Mouse (Mus musculus) bone marrow macrophage, adult 2 months (primary cell): ENCODE data around the gene Itga9. TPM values are rescaled to one million over a fixed set of nuclear protein-coding genes. Genes with fewer than 3 reads are reported as not detected.

Experiments
- H3K27ac ChIP-seq: 2 replicates; pipeline ENCODE4 v1.5.1; 2012; ENCODE audit warnings: low read depth, low read length; ENCODE audit not compliant: insufficient read depth
- H3K4me1 ChIP-seq: 2 replicates; pipeline ENCODE4 v1.6.1; 2012; ENCODE audit warnings: low read length; ENCODE audit not compliant: control insufficient read depth, insufficient read depth
- H3K4me3 ChIP-seq: 2 replicates; pipeline ENCODE4 v1.5.1; 2012; ENCODE audit warnings: mild to moderate bottlenecking, low read length, moderate library complexity; ENCODE audit not compliant: insufficient read depth
- CTCF ChIP-seq: IDR thresholded peaks from 2 replicates; pipeline ENCODE4 v1.5.1; 2012; ENCODE audit warnings: low read depth, mild to moderate bottlenecking, low read length, moderate library complexity
- POLR2A ChIP-seq: IDR thresholded peaks from 2 replicates; pipeline ENCODE4 v1.6.1; 2012; ENCODE audit warnings: mild to moderate bottlenecking, low read depth, low read length, borderline replicate concordance
- polyA plus RNA-seq: library from polyadenylated mRNA; stranded (reverse); fragments of >200 nt; gene quantifications from 2 replicates; pipeline ENCODE4 v1.2.4, GENCODE M21; 2012; ENCODE audit not compliant: missing spikeins, insufficient read depth, insufficient read length

Itga9 gene
- polyA plus RNA-seq, 1 experiment = 5.3 TPM

DNA sequence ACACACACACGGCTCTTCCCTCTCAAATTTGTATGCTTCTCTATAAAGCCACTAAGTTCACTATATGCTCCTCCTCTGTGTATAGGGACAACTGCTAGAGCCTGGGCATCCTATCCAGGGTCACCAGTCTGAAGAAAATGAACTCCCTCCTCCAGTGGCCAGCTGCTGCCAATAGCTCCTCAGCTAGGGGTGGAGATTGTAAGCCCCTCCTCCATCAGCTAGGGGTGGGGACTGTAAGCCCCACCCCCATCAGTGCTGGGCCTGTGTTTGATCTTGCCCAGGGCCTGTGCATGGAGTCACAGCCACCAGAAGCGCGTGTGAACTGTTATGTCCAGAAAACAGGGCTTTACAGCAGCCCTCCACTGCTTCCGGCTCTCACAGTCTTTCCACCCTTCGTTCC lies 3.9 kb upstream of the Itga9 start:
- no peak for TF ChIP-seq CTCF
- TF ChIP-seq POLR2A = no peak
- Histone ChIP-seq H3K27ac (no peak overlapping the region), H3K4me1 (no peaks in the 10 kb centered on the region), H3K4me3 (no peak overlapping the region)

- peak overlapping the region; percentile 63 for H3K4me3 ChIP-seq
- no peak overlapping the region for H3K27ac ChIP-seq
These were observed 404 bp downstream of the Itga9 start for GRCm38 (mm10) chr9:118606817-118607371.

DNA sequence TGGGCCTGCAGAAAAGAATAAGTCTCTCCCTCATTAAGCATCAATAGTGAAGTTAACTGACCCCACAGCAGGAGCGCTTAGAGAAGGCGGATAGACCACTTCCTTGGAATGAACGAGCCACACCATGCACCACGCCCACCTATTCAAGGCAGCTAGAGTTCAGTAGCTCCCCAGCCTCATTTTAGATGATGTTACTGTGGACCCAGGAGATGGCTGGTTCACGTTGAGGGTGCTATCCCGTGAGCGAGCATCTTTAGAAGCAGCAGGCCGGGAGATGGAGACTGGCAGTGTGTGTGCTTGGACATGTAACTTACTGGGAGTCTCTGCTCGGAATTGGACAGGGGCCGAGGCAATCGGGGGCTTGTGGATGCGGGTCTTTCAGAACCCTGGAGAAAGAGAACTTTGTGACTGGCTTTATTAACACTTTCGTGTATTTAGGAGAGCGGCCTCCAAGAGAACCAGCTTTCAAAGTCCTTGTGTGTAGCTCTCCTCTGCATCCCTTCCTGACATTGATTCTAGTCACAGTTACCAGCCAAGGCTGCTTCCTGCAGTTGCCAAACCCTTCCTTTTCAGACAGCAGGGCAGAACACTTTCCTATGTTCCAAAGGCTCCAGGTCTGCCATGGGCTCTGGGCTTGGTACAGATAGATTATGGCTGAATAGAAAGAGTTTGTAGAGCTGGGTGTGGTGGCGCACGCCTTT lies 1.4 kb downstream of the Itga9 start:
- TF ChIP-seq POLR2A (no peak), CTCF (no peak)
- no peak overlapping the region for H3K27ac ChIP-seq
- no peak overlapping the region for H3K4me3 ChIP-seq
- peaks cover 10% of the 10 kb centered on the region for H3K4me1 ChIP-seq

More at GRCm38 (mm10) chr9:118606817-118607371, 404 bp downstream of the Itga9 start:
- TF ChIP-seq POLR2A = no peak
- TF ChIP-seq CTCF = no peak
- H3K4me1 ChIP-seq = peaks cover 9% of the 10 kb centered on the region

- no peak for TF ChIP-seq CTCF
- no peak for TF ChIP-seq POLR2A
- no peak overlapping the region for H3K27ac ChIP-seq
- no peak overlapping the region for H3K4me3 ChIP-seq
- peaks cover 10% of the 10 kb centered on the region for H3K4me1 ChIP-seq
These were observed 2.1 kb downstream of the Itga9 start for GRCm38 (mm10) chr9:118608556-118608955.

GRCm38 (mm10) chr9:118610060-118610459 lies 3.6 kb downstream of the Itga9 start:
- Histone ChIP-seq H3K4me3 (no peak overlapping the region), H3K27ac (no peak overlapping the region), H3K4me1 (peaks cover 10% of the 10 kb centered on the region)
- TF ChIP-seq POLR2A = no peak
- no peak for TF ChIP-seq CTCF

GRCm38 (mm10) chr9:118611111-118611541 lies 4.6 kb downstream of the Itga9 start:
- Histone ChIP-seq H3K4me1 (peaks cover 10% of the 10 kb centered on the region), H3K4me3 (peak overlapping the region; percentile 43), H3K27ac (peak overlapping the region; percentile 54)
- TF ChIP-seq CTCF (no peak), POLR2A (no peak)

- Histone ChIP-seq H3K4me3 (no peak overlapping the region), H3K27ac (no peak overlapping the region), H3K4me1 (peaks cover 10% of the 10 kb centered on the region)
- TF ChIP-seq POLR2A = no peak
- TF ChIP-seq CTCF = no peak
These were observed 5.6 kb downstream of the Itga9 start for GRCm38 (mm10) chr9:118611958-118612581.

GRCm38 (mm10) chr9:118617237-118617636 lies 10.7 kb downstream of the Itga9 start:
- TF ChIP-seq CTCF (no peak), POLR2A (no peak)
- Histone ChIP-seq H3K4me1 (peaks cover 5% of the 10 kb centered on the region; the same call in 1 of the 2 replicates), H3K27ac (no peak overlapping the region), H3K4me3 (no peak overlapping the region)

DNA sequence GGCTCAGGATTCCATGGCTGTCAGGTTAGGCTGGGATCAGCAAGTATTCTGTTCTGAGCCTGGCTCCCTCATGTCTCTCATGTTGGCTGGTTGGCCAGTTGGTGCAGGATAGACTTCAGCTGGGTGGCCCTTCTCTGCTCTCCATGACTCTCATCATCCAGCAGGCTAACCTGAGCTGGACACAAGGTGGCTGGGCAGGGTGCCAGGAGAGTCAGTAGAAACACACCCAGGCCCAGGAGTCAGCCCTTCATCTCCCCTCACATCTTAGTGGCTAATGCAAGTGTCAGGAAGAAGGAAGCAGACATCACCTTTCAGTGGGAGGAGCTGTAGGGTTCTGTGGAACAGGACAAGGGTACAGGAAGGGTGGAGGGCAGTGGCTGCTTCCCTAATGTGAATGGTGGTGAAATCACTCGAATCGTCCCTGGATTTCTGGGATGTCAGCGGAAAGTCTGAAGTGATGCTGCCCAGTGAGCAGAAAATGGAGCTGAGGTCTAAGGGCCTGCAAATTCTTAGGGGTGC lies 12.3 kb downstream of the Itga9 start:
- TF ChIP-seq POLR2A = no peak
- TF ChIP-seq CTCF = no peak
- Histone ChIP-seq H3K27ac (no peak overlapping the region), H3K4me1 (peaks cover 5% of the 10 kb centered on the region; the same call in 1 of the 2 replicates), H3K4me3 (no peak overlapping the region)

DNA sequence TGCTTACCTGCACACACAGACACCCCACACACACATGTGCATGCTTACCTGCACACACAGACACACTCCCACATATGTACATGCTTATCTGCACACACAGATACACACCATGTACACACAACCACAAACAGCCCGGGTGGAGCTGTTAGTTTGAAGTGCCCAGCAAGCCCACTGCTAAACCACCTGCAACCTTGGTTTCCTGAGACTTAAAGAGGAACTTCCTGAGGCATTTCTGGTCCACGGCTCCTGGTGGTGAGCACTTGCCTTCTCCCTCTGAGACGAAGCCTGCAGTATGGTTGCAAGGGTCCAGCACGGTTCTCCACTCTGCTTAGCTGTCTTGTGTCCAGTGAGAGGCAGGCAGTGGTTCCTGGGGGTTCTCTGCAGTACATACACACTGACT lies 14.3 kb downstream of the Itga9 start:
- Histone ChIP-seq H3K27ac (no peak overlapping the region), H3K4me1 (peaks cover 5% of the 10 kb centered on the region; the same call in 1 of the 2 replicates), H3K4me3 (no peak overlapping the region)
- no peak for TF ChIP-seq CTCF
- no peak for TF ChIP-seq POLR2A
